Mouse (Mus musculus): ENCODE measurements around the gene Clic6.
A peak's percentile ranks its signal among the peaks of the same experiment; 100 is the strongest.

Clic6 gene

GRCm38 (mm10) chr16:92485436-92485835 is at the start of gene Clic6:
Clic6 (plus strand) TSS chr16:92485736.
- no peak for DNase-seq

DNA sequence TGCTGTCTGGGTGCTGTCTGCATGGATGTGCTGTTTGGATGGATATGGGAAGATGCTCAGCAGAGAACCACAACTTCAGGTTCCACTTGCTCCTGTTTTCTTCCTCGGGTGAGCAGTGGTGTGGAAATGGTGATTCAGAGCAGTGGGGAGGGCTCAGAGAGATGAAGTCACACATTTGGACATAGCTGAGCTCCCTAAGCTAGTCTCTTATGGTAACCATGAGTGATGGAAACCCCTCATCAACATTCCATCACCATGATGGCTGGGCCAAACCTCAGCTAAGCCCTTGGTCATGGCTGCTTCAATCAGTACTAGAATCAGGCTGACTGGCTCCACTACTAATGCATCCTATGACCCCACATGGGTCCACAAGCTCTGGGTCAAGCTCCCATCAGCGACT is 45.8 kb upstream of the Clic6 start:
- no peak for DNase-seq

GRCm38 (mm10) chr16:92440229-92440628 is 45.3 kb upstream of the Clic6 start:
- peak; percentile 37 to 43 for DNase-seq

DNA sequence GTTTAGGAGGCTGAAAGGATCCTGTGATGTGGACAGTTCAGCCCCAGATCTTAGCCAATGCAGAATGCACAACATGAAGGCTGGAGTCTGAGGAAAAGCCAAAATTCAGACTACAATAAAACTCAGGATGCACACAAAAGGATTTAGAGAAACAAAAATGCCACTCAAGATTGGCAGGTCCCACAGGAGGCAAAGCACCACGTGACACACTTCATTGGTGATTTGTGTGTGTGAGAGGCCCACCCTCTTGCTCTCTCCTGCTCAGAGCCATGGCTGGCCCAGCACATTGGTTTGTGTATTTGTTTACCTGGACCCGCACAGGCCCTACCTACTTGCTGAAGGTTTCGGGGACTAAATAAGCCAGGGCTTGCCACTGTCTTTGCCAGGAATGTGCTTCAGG is 44.3 kb upstream of the Clic6 start:
- DNase-seq = no peak

DNA sequence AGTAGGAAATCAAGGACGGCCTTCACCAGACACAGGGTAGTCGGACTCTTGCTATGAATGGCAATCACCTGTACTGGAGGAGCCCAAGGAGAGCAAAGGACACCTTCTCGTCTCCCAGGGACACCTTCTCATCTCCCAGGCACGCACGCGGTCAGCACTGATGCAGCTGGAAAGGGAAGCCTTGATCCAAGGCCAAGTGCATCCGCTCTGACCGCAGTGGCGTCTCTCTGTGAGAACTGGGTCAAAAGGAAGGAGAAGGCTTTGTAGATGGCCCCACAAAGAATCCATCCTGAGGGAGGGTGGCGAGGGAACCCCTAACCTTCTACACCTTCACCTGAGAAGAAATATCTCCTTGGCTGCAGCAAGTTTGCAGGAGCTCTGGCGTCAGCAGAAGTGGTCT is 43.4 kb upstream of the Clic6 start:
- no peak for DNase-seq

DNA sequence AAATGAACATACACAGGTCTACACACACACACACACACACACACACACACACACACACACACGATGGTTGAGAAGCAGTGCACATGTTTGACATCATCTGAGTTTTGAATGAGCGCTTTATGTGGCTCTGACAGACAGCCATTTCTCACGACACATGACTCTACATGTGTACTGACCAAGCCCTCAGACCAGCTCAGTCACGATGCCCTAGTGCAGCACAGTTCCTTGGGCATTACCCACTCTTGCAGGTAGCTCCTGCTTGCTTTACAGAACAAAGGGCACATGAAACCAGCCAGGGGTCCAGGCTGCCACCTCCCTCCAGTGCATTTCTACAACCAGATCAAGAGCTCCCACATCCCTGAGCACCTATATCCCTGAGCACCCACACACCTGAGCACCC is 42.6 kb upstream of the Clic6 start:
- DNase-seq = no peak

DNA sequence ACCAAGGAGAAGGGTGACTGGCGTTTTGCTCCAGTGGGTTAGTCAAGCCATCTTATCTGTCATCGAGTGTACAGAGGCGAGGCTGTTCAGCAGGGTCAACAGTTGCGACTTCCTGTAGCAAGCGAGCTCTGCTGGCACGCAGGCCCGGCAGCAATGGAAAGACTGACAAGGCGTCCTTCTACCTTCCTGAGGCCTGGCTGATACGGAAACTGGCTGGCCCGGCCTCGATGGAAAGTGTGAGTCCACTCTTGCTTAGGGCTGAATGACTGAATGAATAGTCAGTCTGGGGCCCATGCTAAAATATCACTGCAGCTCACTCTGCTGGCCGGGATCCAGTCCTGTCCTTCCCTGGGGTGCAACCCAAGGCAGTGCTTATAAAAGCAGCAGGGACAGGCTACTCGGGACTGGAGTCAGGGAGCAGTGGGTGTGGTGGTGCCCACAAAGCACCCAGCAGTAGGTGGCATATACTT is 41.9 kb upstream of the Clic6 start:
- peak in 1 of 2 experiments; percentile 37 for DNase-seq

DNA sequence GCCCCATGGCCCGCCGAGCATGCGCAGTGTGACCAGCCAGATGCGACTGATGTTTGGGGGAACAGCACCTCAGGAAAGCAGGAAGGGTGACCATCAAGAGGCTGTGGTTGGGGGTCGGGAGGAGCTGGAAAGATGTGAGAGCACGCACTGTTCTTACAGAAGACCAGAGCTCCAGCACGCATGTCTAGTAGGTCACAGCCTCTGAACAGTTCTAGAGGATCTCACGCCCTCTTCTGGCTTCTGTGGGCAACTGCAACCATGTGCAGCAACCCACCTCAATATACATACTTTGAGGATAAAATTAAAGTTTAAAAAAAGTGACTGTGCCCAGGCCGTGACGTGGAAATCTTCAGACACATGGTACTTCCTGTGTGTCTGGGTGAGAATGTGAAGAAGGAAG is 40.2 kb upstream of the Clic6 start:
- DNase-seq = peak in 1 of 2 experiments; percentile 22

DNA sequence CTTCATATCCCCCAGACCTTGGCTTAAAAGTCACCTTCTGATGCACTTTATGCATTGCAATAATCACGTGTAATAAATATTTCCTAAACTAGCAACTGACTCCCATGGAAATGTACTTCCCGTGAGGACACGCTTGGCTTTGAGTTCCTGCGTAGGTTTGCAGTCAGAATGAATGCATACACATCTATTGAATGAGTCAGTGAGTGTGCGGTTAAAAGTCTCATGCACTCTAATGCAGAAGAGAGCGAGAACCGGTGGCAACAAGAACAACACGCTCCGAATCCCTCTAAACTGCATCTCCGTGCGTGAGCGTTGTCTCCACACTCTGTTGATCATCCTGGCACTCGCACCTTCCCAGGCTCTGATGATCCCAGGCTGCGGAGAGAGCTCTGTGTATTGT is 36.5 kb upstream of the Clic6 start:
- no peak for DNase-seq

- DNase-seq = no peak
Measured at GRCm38 (mm10) chr16:92450331-92450730, 35.2 kb upstream of the Clic6 start.

DNA sequence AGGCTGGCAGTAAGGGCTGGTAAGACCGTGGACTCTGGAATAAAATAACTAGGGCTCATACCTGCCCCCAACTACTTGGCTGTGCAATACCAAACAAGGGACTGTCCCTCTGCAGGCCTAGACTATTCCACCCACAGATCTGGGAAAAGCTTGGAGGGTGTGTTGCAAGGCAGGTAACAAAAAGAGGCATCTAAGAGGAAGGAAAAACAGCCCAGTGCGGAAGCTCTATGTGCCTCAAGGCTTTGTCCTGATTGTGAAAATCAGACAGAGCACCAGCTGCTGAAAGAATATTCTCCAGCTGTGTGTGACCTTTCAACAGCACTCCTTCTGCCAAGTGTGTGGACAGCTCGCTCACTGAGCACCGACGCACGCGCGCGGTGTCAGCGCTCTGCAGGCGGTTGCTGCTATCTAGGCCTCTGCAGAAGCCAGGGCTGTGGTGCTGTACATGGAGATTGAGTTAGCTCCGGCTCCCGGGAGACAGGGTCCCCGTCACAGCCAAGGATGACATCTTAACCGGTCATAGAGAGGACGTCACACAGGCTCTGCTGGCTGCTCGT is 33.9 kb upstream of the Clic6 start:
- no peak for DNase-seq

DNA sequence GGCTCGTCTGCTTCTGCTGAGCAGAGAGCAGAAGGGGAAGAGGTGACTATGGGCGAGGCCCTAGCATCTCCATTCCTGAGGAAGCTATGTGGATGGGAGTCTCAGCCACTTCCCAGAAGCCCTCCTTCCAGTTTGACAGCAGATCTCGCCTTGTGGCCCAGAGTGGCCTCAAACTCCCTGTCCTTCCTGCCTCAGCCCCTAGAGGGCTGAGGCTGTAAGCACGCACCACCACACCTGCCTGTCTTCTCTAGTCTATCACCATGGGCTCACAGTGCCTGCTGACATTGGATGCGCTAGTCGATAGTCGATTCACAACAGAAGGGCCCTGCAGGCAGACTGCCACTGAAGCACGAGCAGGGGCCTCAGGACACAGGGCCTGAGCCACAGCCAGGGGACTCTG is 32.9 kb upstream of the Clic6 start:
- no peak for DNase-seq

- DNase-seq = no peak
Measured at GRCm38 (mm10) chr16:92454002-92454401, 31.5 kb upstream of the Clic6 start.

DNA sequence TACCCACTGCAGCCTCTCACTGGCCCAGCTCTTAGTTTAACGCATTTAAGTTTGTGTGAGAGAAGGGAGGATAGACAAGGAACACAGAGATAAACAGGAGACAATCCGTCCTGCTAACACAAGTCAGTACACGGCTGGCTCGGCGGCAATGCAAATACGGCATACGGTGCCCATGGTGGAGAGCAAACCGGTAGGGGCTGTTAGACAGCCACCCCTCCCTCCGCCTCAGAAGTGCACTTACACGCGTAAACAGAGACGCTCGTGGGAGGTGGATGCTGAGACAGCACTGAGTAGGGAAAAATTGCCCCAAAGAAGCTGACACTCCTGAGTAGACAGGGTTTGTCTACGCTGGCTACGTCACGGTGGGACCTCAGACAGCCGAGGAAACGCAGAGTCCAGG is 31.0 kb upstream of the Clic6 start:
- DNase-seq = no peak

GRCm38 (mm10) chr16:92455488-92455887 is 30.0 kb upstream of the Clic6 start:
- no peak for DNase-seq

DNA sequence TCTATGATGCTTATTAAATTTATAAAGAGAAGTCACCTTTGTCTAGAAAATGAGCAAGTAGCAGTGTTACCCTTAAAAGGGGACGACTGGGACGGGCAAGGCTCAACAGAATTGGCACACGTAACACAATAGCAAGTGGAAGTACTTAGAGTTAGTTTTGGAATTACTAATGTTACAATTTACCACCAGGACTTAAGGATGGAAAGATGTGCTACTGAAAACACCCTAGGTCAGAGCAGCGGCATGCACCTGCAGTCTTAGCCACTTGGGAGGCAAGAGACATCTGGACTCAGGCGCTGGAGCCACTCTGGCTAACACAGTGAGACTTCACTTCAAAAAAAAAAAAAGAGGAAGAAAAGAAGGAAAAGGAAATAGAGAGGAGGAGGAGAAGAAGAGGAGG is 29.6 kb upstream of the Clic6 start:
- no peak for DNase-seq

GRCm38 (mm10) chr16:92457594-92457993 is 27.9 kb upstream of the Clic6 start:
- peak; percentile 62 to 64 for DNase-seq

DNA sequence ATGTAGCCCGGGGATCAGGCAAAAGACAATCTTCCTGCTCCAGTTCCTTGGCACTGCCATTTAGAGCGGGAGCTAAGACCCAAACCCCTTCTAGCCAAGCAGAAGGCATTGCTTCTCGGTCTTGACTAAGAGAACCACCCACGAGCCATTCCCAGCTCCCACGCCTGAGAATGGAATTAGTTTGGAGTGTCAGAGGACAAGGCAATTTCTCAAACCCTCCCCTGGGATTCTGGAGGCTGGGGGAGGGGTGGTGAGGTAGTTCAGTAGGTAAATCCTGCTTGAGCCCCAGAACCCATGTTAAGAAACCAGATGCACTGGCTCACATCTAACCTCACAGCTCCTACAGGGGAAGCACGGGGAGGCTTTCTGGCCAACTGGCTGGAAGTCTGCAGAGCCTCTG is 24.1 kb upstream of the Clic6 start:
- no peak for DNase-seq

- DNase-seq = no peak
Measured at GRCm38 (mm10) chr16:92464390-92464972, 21.1 kb upstream of the Clic6 start.

DNA sequence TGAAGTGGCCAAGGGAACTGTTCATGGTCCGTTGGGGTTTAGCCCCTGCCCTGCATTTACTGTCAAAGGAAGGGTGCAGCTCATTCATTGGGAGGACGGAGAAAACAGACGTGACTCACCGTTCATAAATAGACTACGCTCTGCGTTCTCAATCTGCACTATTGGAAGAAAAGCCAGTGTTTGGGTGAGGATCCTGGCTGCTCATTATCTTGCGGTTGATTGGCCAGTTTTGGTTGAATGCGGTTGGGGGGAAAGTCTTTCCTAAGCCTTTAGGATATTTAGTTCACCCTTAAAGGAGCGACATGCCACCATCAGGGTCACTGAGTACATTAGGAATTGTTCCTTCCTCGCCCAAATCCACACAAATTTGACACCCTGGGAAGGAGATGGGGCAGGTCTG is 20.3 kb upstream of the Clic6 start:
- DNase-seq = no peak

GRCm38 (mm10) chr16:92465642-92466526 is 19.7 kb upstream of the Clic6 start:
- DNase-seq = peak; percentile 94 to 95

DNA sequence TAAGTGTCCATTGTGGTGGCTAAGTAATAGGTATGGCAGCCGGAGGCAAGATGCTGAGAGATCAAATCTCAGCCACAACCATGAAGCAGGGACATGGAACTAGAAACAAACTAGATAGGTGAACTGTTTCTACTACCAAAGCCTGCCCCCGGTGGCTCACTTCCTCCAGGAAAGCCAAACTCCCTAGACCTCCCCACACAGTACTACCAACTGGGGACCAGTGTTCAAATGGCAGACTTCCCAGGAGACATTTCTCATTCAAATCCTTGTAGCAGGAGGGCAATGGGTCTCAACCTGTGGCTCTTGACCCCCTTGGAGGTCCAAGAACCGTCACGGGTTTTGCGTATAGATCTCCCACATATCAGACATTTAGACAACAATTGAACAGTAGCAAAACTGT is 18.5 kb upstream of the Clic6 start:
- peak in 1 of 2 experiments; percentile 9 for DNase-seq

GRCm38 (mm10) chr16:92468459-92468858 is 17.1 kb upstream of the Clic6 start:
- DNase-seq = no peak

DNA sequence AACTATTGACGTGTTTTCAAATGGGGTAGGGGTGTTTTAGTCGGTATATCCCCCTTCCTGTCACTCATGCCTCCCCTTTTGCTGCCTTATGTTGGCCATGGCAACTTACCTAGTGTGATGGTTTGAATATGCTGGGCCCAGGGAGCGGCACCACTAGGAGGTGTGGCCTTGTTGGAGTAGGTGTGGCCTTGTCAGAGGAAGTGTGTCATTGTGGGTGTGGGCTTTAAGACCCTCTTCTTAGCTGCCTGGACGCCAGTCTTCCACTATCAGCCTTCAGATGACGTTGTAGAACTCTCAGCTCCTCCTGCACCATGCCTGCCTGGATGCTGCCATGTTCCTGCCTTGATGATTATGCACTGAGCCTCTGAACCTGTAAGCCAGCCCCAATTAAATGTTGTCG is 14.8 kb upstream of the Clic6 start, which contains the start of gene Rcan1:
Gene Rcan1, minus strand, starts transcription at position 162 of the 400 bp plus-strand sequence.
- no peak for DNase-seq
